ENCODE assay signal across 11 mouse cellular contexts in genomic region chr11:120029431-120030144, GRCm38 (mm10). TPM values are rescaled to one million over a fixed set of nuclear protein-coding genes. Genes with fewer than 3 reads are reported as not detected.
A peak's percentile ranks its signal among the peaks of the same experiment; 100 is the strongest.
DNase-seq lines count a peak whose midpoint lies in the region; ATAC-seq lines count a peak whose summit lies in the region.
"Had no signal": no experiment of that assay in that cellular context is flagged by ENCODE, and none has a peak within 500 bp of the region (broad histone marks: within the 10 kb centered on the region; RNA-seq: fewer than 3 reads in every experiment).

No protein-coding gene starts in this region.

- no peak overlapping the region for H3K27ac ChIP-seq in hindbrain, embryonic 12.5 days
- H3K27ac ChIP-seq in hindbrain, embryonic 11.5 days (ENCODE audit: low read depth, low read length) = no peak overlapping the region
- H3K27ac ChIP-seq: forebrain, embryonic 15.5 days had no signal

- no peak for DNase-seq in hindbrain, embryonic 11.5 days (ENCODE audit: low spot score)
- DNase-seq in MN1 (ENCODE audit: low spot score) = peak; percentile 66
- peak; percentile 75 to 77 for DNase-seq in cerebellum, postnatal 10 days
- DNase-seq in kidney, postnatal 25 days = peak; percentile 86 to 93
- no peak for DNase-seq in gastrocnemius, postnatal 36 days
- DNase-seq in thymus, postnatal 25 days = no peak
- no peak for DNase-seq in neural tube, embryonic 10.5 days (ENCODE audit: extremely low spot score, low spot score)

- H3K4me1 ChIP-seq in hindbrain, embryonic 12.5 days = no peaks in the 10 kb centered on the region
- H3K4me1 ChIP-seq in hindbrain, embryonic 11.5 days (replicated peaks; ENCODE audit: control insufficient read depth, insufficient read depth, low read length) = 0 out of 2 replicates have a peak, but pooled peaks cover 3% of the 10 kb centered on the region

- ATAC-seq in hindbrain, embryonic 12.5 days (ENCODE audit: low FRiP score) = 0 out of 2 replicates have a peak, but pooled peaks have one; percentile 21
- no peak for ATAC-seq in hindbrain, embryonic 11.5 days (ENCODE audit: low FRiP score)
- ATAC-seq: forebrain, embryonic 15.5 days had no signal

- H3K27me3 ChIP-seq in hindbrain, embryonic 12.5 days = no peaks in the 10 kb centered on the region
- H3K27me3 ChIP-seq in hindbrain, embryonic 11.5 days (ENCODE audit: control insufficient read depth, insufficient read depth, low read length) = no peaks in the 10 kb centered on the region
- H3K27me3 ChIP-seq: forebrain, embryonic 15.5 days had no signal

- H3K36me3 ChIP-seq in hindbrain, embryonic 12.5 days = no peaks in the 10 kb centered on the region
- no peaks in the 10 kb centered on the region for H3K36me3 ChIP-seq in hindbrain, embryonic 11.5 days (ENCODE audit: control insufficient read depth, insufficient read depth, low read length)
- H3K36me3 ChIP-seq: forebrain, embryonic 15.5 days; G1E had no signal

- H3K9me3 ChIP-seq in hindbrain, embryonic 12.5 days (replicated peaks) = no peaks in the 10 kb centered on the region
- no peaks in the 10 kb centered on the region for H3K9me3 ChIP-seq in hindbrain, embryonic 11.5 days (ENCODE audit: control insufficient read depth, low read length)
- H3K9me3 ChIP-seq: forebrain, embryonic 15.5 days; G1E; megakaryocyte, embryonic 14.5 days had no signal

- intact Hi-C loops in gastrocnemius, postnatal 36 days (cut with DNase I) = loop anchor here (2.0 kb wide), 2 partner anchors 35 to 71 kb away; no protein-coding TSS in a partner anchor

- no peak overlapping the region for H3K4me2 ChIP-seq in hindbrain, embryonic 12.5 days (replicated peaks)
- H3K4me2 ChIP-seq in hindbrain, embryonic 11.5 days (replicated peaks; ENCODE audit: low read depth, low read length) = no peak overlapping the region
- H3K4me2 ChIP-seq: forebrain, embryonic 15.5 days had no signal

- 40% methylated on average over 9 of the region's 9 CpGs for WGBS in hindbrain, embryonic 12.5 days
- 45% methylated on average over 9 of the region's 9 CpGs for WGBS in hindbrain, embryonic 11.5 days

- H3K4me3 ChIP-seq in hindbrain, embryonic 12.5 days = no peak overlapping the region
- H3K4me3 ChIP-seq in hindbrain, embryonic 11.5 days (ENCODE audit: low read depth, low read length) = no peak overlapping the region
- H3K4me3 ChIP-seq: forebrain, embryonic 15.5 days; megakaryocyte, embryonic 14.5 days had no signal

- H3K9ac ChIP-seq in hindbrain, embryonic 12.5 days = no peak overlapping the region
- H3K9ac ChIP-seq in hindbrain, embryonic 11.5 days (ENCODE audit: low read depth, low read length) = no peak overlapping the region
- H3K9ac ChIP-seq: forebrain, embryonic 15.5 days had no signal

RNA-seq across cellular contexts. Expression of gene Aatk, which starts 17.4 kb away (rescaled TPM):
- polyA plus RNA-seq in hindbrain, embryonic 12.5 days (2016; fragmentation: Nextera tagmentation; extraction: Ambion mirVana) = 12.6 and 13.5 TPM in 2 replicates
- polyA plus RNA-seq in hindbrain, embryonic 11.5 days (2014; fragmentation: Nextera tagmentation; extraction: Ambion mirVana) = 1.9 TPM in 2 replicates
- total RNA-seq in gastrocnemius, postnatal 36 days (2021) = 1 to 10 TPM; 3.2 to 4.1 TPM
- polyA plus RNA-seq: G1E had no signal

RNA-seq across cellular contexts. Expression of gene Cep131, which starts 57.0 kb away (rescaled TPM):
- 39.5 and 47.3 TPM in 2 replicates for polyA plus RNA-seq in hindbrain, embryonic 12.5 days (2016; fragmentation: Nextera tagmentation; extraction: Ambion mirVana)
- 24.2 and 24.6 TPM in 2 replicates for polyA plus RNA-seq in hindbrain, embryonic 11.5 days (2014; fragmentation: Nextera tagmentation; extraction: Ambion mirVana)
- total RNA-seq in gastrocnemius, postnatal 36 days (2021) = 1 to 10 TPM; 6.6 to 8.0 TPM

Comparison
In these comparisons a context has a peak if more than half of its experiments do, and no peak if none do; other contexts are left out.
1. DNase-seq: peak in MN1 (single experiment), cerebellum, postnatal 10 days (2 of 2) and kidney, postnatal 25 days (2 of 2); none in hindbrain, embryonic 11.5 days (single experiment), gastrocnemius, postnatal 36 days (0 of 2), thymus, postnatal 25 days (single experiment) and neural tube, embryonic 10.5 days (single experiment).